Mouse (Mus musculus) olfactory bulb, adult 2 months (tissue): ENCODE results near the gene Tubgcp3.

Source experiments
- CTCF ChIP-seq: fragments of 200-500 bp; IDR thresholded peaks from 2 replicates; pipeline ENCODE4 v1.5.1; 2012; ENCODE audit warnings: low read depth, mild to moderate bottlenecking, low read length, moderate library complexity; ENCODE audit not compliant: insufficient read depth
- POLR2A ChIP-seq: fragments of 200-500 bp; IDR thresholded peaks from 2 replicates; pipeline ENCODE4 v1.6.1; 2012; ENCODE audit warnings: mild to moderate bottlenecking, low read depth, low read length, moderate library complexity; ENCODE audit not compliant: insufficient read depth

GRCm38 (mm10) chr8:12613201-12613600 lies 58.8 kb downstream of the Tubgcp3 start:
- TF ChIP-seq CTCF (no peak), POLR2A (no peak)
